Mouse (Mus musculus): ENCODE measurements around the gene Abhd5. TPM values are rescaled to one million over a fixed set of nuclear protein-coding genes. Genes with fewer than 3 reads are reported as not detected.
A peak's percentile ranks its signal among the peaks of the same experiment; 100 is the strongest.
"Not testable (repeated sequence)": the region's sequence is repeated elsewhere in the genome, so short reads cannot be mapped to it uniquely, and the experiment has no call there.

The Abhd5 gene
- polyA plus RNA-seq (2016; fragmentation: Nextera tagmentation; extraction: Ambion mirVana), result 25.6 and 28.1 TPM in 2 replicates

GRCm38 (mm10) chr9:122351303-122352024, at the start of gene Abhd5:
Abhd5 (plus strand) TSS chr9:122351608.
- H3K4me2 ChIP-seq (replicated peaks), result peak within 1 kb of the TSS; percentile 60
- H3K9ac ChIP-seq, result peak within 1 kb of the TSS; percentile 78
- H3K36me3 ChIP-seq, result no peaks in the 10 kb centered on the region
- H3K4me1 ChIP-seq, result no peaks in the 10 kb centered on the region
- WGBS, result 1% methylated on average over 83 of the region's 84 CpGs
- H3K9me3 ChIP-seq, result no peaks in the 10 kb centered on the region
- no peaks in the 10 kb centered on the region for H3K27me3 ChIP-seq
- H3K4me3 ChIP-seq, result peak within 1 kb of the TSS; percentile 74
- H3K27ac ChIP-seq, result peak within 1 kb of the TSS; percentile 58
- peak; percentile 96 for ATAC-seq (ENCODE audit: insufficient number of reproducible peaks, insufficient read depth, low FRiP score, low TSS enrichment)

DNA sequence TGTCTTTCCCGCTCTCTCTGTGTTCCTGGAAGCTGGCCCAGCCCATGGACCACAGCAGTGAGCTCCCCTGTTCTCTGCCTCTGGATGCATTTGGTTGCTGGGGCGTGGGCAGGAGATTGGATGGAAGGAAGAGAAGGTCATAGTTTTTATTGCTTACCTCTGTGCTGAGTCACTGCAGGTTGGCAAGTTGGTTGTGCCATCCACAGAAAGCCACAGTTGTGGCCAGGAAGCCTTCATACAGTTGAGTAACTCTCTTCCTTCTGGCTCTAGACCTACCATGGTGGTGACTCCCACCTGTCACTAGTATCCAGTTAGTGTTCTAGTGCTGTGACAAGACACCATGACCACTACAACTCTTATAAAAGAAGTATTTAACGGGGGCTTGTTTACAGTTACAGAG, 46.1 kb upstream of the Abhd5 start:
- H3K4me1 ChIP-seq, result 0 out of 2 replicates have a peak, but pooled peaks cover 3% of the 10 kb centered on the region
- no peak overlapping the region for H3K9ac ChIP-seq
- WGBS, result 82% methylated on average over 3 of the region's 3 CpGs
- ATAC-seq (ENCODE audit: insufficient number of reproducible peaks, insufficient read depth, low FRiP score, low TSS enrichment), result no peak
- no peaks in the 10 kb centered on the region for H3K36me3 ChIP-seq
- no peaks in the 10 kb centered on the region for H3K27me3 ChIP-seq
- H3K4me3 ChIP-seq, result no peak overlapping the region
- H3K9me3 ChIP-seq, result no peaks in the 10 kb centered on the region
- no peak overlapping the region for H3K27ac ChIP-seq
- H3K4me2 ChIP-seq (replicated peaks), result no peak overlapping the region

DNA sequence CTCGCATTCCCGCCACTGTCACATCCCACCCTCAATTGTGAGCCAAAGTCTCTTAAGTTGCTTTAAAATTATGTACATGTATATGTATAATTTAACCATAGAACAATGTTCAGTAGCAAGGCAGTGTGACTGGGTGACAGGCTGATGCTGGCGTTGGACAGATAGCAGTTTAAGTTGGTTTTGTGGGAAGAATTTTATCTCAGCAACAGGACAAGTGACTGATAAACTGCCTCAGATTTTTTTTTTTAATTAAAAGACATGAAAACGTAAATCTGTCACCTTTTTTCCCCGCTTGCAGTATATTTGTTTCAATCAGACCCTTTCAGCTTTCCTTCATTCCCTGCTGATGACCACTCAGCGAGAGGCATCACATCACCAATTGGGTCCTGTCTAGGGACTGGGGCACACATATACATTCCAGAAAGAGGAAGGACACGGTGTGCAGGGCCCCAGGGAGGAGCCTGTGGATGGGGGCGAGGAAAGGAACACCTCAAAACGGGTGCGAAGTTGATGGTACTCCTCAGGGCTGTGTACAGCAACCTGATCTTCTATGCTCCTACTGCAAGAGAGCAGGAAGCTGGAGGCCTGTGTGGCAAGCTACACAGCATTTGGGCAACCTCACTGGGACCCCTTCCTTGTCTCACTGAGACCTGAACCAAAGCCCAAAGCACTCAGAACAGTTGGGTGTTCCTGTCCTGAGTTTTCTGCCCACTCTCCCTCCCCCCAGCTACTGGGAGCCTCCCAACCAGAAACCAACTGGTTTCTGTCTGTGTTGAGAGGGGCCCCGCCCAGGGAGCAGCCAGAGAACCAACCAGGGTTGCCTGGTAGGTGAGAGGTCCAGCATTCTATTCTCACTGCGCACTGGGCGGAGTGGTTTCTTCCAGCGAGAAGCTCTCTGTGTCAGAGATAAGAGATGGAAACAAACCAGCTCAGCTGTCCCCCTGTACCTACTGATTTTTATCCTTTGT, 42.1 kb upstream of the Abhd5 start:
- no peaks in the 10 kb centered on the region for H3K36me3 ChIP-seq
- H3K4me1 ChIP-seq, result peaks cover 6% of the 10 kb centered on the region; the same call in 1 of the 2 replicates
- H3K27ac ChIP-seq, result no peak overlapping the region
- H3K27me3 ChIP-seq, result no peaks in the 10 kb centered on the region
- H3K4me2 ChIP-seq (replicated peaks), result no peak overlapping the region
- ATAC-seq (ENCODE audit: insufficient number of reproducible peaks, insufficient read depth, low FRiP score, low TSS enrichment), result no peak
- WGBS, result 75% methylated on average over 14 of the region's 14 CpGs
- no peaks in the 10 kb centered on the region for H3K9me3 ChIP-seq
- no peak overlapping the region for H3K9ac ChIP-seq
- H3K4me3 ChIP-seq, result no peak overlapping the region

DNA sequence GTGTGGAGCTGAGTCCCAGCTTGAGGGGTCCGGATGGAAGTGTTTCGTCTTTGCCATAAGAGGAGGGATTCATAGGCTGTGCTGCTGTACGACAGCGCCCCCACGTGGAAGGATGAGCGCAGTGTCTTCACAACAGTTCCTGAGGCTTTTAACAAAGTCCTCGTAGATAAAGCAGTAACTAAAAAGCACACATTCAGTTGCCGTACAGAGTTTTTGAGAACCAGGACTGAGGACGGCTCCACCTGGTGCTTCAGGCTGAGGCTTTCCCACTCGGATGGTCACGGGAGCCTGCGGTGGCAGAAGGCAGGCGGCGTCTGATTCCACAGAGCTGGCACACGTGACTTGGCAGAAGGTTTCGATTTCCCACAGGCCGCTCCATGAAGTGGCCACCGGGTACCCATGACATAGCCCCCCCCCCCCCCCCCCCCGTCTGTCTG, 40.8 kb upstream of the Abhd5 start:
- Histone ChIP-seq H3K27me3 (no peaks in the 10 kb centered on the region), H3K4me3 (peak overlapping the region; percentile 36), H3K4me2 (replicated peaks) (peak overlapping the region; percentile 54), H3K4me1 (peaks cover 6% of the 10 kb centered on the region; the same call in 1 of the 2 replicates), H3K27ac (peak overlapping the region; percentile 83), H3K9me3 (no peaks in the 10 kb centered on the region), H3K36me3 (no peaks in the 10 kb centered on the region), H3K9ac (0 out of 2 replicates have a peak overlapping the region, but pooled peaks have one; percentile 28)
- WGBS, result 6% methylated on average over 18 of the region's 19 CpGs
- ATAC-seq (ENCODE audit: insufficient number of reproducible peaks, insufficient read depth, low FRiP score, low TSS enrichment), result peak; percentile 85

DNA sequence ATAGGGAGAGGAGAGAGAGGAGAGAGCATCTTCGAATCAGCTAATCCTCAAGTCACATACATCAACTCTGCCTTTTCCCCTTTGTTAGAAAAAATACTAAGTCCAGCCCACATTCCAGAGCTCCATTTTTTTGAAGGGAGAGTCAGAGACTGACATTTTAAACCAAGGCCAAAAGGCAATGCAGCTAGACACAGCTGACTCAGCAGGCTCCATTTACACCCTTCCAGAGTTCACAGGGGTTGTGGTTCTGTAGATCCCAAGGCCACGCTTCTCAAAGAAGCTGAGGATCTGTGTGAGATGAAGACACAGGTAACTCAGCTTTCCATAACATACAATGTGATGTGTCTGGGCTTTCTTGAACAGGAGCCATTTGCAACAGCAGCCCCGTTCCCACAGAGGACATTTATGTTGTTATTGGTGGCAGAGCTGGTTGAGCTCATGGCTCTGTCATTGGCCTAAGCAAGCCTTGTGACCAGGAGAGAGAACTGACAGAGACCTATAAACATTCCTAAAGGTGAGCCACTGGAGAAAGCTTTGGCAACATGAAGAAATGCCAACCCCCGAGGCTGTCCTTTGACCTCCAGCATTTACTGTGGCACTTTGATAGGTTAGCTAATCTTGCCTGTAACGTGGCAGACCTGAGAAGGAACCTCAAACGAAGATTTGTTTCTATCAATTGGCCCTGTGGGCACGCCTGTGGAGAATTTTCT, 40.2 kb upstream of the Abhd5 start:
- H3K27me3 ChIP-seq, result no peaks in the 10 kb centered on the region
- H3K4me2 ChIP-seq (replicated peaks), result peak overlapping the region; percentile 54
- H3K27ac ChIP-seq, result peak overlapping the region; percentile 83
- H3K9me3 ChIP-seq, result no peaks in the 10 kb centered on the region
- 0 out of 2 replicates have a peak overlapping the region, but pooled peaks have one; percentile 28 for H3K9ac ChIP-seq
- 64% methylated on average over 7 of the region's 7 CpGs for WGBS
- H3K4me3 ChIP-seq, result peak overlapping the region; percentile 36
- H3K4me1 ChIP-seq, result peaks cover 6% of the 10 kb centered on the region; the same call in 1 of the 2 replicates
- H3K36me3 ChIP-seq, result no peaks in the 10 kb centered on the region
- ATAC-seq (ENCODE audit: insufficient number of reproducible peaks, insufficient read depth, low FRiP score, low TSS enrichment), result peak; percentile 2; the same call in 1 of the 2 replicates

DNA sequence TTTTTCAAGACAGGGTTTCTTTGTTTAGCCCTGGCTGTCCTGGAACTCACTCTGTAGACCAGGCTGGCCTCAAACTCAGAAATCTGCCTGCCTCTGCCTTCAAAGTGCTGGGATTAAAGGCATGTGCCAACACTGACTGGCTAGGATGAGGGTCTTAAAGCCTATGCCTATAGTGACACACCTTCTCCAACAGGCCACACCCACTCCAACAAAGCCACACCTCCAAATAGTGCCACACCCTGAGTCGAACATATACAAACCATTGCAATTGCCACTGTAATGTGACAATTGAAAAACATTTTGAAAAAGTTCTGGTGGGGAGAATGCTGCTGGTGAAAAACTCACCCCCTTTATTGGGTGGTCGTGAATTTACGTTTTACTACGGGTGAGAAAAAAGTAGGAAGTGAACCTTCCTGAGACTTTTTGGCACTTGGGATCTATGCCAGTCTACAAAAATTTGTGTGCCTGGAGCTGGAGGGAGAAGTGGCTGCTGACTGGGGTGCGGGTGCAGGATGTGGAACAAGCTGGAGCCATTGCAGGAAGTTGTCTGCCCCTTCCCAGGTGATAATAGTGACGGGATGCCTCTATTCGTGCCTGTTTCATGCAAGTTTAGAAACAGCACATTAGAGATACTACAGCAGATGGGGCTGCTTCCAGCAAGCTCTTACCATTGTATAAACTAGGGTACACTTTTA, 39.0 kb upstream of the Abhd5 start:
- Histone ChIP-seq H3K4me3 (no peak overlapping the region), H3K36me3 (no peaks in the 10 kb centered on the region), H3K9ac (no peak overlapping the region), H3K4me2 (replicated peaks) (no peak overlapping the region), H3K27me3 (no peaks in the 10 kb centered on the region), H3K27ac (no peak overlapping the region), H3K9me3 (no peaks in the 10 kb centered on the region), H3K4me1 (peaks cover 6% of the 10 kb centered on the region; the same call in 1 of the 2 replicates)
- ATAC-seq (ENCODE audit: insufficient number of reproducible peaks, insufficient read depth, low FRiP score, low TSS enrichment), result no peak
- 90% methylated on average over 7 of the region's 7 CpGs for WGBS

DNA sequence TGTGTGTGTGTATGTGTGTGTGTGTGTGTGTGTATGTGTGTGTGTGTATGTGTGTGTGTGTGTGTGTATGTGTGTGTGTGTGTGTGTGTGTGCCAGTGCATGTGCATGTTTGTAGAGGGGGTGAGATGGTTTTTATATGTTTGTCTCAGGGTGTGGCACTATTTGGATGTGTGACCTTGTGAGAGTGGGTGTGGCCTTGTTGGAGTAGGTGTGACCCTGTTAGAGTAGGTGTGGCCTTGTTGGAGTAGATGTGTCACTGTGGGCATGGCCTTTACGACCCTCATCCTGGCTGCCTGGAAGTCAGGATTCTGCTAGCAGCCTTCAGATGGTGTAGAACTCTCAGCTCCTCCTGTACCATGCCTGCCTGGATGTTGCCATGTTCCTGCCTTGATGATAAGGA, 38.3 kb upstream of the Abhd5 start:
- not testable (repeated sequence) for H3K27ac ChIP-seq; H3K9me3 ChIP-seq; ATAC-seq (ENCODE audit: insufficient number of reproducible peaks, insufficient read depth, low FRiP score, low TSS enrichment); H3K27me3 ChIP-seq; H3K4me3 ChIP-seq; H3K4me1 ChIP-seq; H3K9ac ChIP-seq; H3K4me2 ChIP-seq (replicated peaks); H3K36me3 ChIP-seq
- WGBS, result 65% methylated on average over 1 of the region's 1 CpGs

- WGBS, result 88% methylated on average over 6 of the region's 6 CpGs
- no peak for ATAC-seq (ENCODE audit: insufficient number of reproducible peaks, insufficient read depth, low FRiP score, low TSS enrichment)
- Histone ChIP-seq H3K4me3 (no peak overlapping the region), H3K36me3 (no peaks in the 10 kb centered on the region), H3K27ac (no peak overlapping the region), H3K27me3 (no peaks in the 10 kb centered on the region), H3K4me1 (peaks cover 6% of the 10 kb centered on the region; the same call in 1 of the 2 replicates), H3K9me3 (no peaks in the 10 kb centered on the region), H3K4me2 (replicated peaks) (no peak overlapping the region), H3K9ac (no peak overlapping the region)
These were observed 37.0 kb upstream of the Abhd5 start for GRCm38 (mm10) chr9:122314386-122314785.

DNA sequence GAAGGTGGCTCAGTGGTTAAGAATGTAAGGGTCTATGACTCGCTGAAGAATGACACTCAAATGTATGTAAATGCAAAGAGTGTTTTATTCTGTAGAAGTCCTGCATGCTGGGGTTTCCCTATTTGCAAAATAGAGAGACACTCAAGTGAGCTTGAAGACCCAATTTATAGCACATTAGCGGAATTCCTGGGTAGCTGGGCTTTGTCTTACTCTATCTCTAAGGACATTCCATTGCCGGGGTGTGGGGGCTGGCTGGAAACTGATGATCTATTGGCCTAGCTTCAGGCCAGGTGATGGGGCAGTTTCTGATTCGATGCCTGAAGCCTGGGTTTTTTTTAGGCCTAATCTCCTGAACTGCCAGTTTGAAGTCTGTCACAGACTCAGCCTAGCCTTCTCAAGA, 36.5 kb upstream of the Abhd5 start:
- Histone ChIP-seq H3K4me3 (no peak overlapping the region), H3K27me3 (no peaks in the 10 kb centered on the region), H3K27ac (no peak overlapping the region), H3K4me1 (peaks cover 3% of the 10 kb centered on the region; the same call in 1 of the 2 replicates), H3K9me3 (no peaks in the 10 kb centered on the region), H3K36me3 (no peaks in the 10 kb centered on the region), H3K4me2 (replicated peaks) (no peak overlapping the region), H3K9ac (no peak overlapping the region)
- WGBS, result 63% methylated on average over 4 of the region's 4 CpGs
- ATAC-seq (ENCODE audit: insufficient number of reproducible peaks, insufficient read depth, low FRiP score, low TSS enrichment), result no peak

DNA sequence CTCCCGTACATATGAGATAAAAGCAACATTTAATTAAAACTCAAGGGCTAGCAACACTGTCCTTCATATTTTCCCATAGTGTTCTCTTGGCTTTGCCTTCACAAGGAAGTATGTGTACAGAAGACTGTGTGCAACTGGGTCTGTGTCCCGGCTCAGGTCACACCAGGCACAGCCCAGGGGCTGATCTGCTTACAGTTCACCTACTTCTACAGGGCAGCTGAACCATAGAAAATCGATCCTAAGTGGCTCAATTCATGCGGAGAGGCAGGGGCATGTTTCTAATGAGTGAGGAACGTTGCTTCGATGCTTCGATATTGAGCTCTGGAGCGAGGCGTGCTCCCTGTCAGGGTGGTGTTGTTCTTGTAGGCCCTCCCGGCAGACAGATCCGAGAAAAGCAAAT, 35.9 kb upstream of the Abhd5 start:
- Histone ChIP-seq H3K4me2 (replicated peaks) (no peak overlapping the region), H3K36me3 (no peaks in the 10 kb centered on the region), H3K27me3 (no peaks in the 10 kb centered on the region), H3K4me1 (peaks cover 3% of the 10 kb centered on the region; the same call in 1 of the 2 replicates), H3K4me3 (no peak overlapping the region), H3K27ac (no peak overlapping the region), H3K9me3 (no peaks in the 10 kb centered on the region), H3K9ac (no peak overlapping the region)
- peak; percentile 28; the same call in 1 of the 2 replicates for ATAC-seq (ENCODE audit: insufficient number of reproducible peaks, insufficient read depth, low FRiP score, low TSS enrichment)
- WGBS, result 48% methylated on average over 11 of the region's 11 CpGs

- H3K36me3 ChIP-seq, result no peaks in the 10 kb centered on the region
- H3K4me3 ChIP-seq, result no peak overlapping the region
- H3K27ac ChIP-seq, result no peak overlapping the region
- H3K4me2 ChIP-seq (replicated peaks), result no peak overlapping the region
- no peaks in the 10 kb centered on the region for H3K27me3 ChIP-seq
- WGBS, result 85% methylated on average over 7 of the region's 7 CpGs
- no peaks in the 10 kb centered on the region for H3K4me1 ChIP-seq
- no peak for ATAC-seq (ENCODE audit: insufficient number of reproducible peaks, insufficient read depth, low FRiP score, low TSS enrichment)
- no peaks in the 10 kb centered on the region for H3K9me3 ChIP-seq
- no peak overlapping the region for H3K9ac ChIP-seq
These were observed 34.8 kb upstream of the Abhd5 start for GRCm38 (mm10) chr9:122316562-122316961.
